Mouse (Mus musculus) urinary bladder, postnatal 36 days (tissue): ENCODE results near the gene Abhd16b.

ENCODE experiments used
- DNase-seq, 2 experiments: peaks; one replicate each; pipeline ENCODE4 v3.0.0; 2022; ENCODE audit warnings: low spot score in 2 of 2, mixed read lengths in 1 of 2

Abhd16b gene

DNA sequence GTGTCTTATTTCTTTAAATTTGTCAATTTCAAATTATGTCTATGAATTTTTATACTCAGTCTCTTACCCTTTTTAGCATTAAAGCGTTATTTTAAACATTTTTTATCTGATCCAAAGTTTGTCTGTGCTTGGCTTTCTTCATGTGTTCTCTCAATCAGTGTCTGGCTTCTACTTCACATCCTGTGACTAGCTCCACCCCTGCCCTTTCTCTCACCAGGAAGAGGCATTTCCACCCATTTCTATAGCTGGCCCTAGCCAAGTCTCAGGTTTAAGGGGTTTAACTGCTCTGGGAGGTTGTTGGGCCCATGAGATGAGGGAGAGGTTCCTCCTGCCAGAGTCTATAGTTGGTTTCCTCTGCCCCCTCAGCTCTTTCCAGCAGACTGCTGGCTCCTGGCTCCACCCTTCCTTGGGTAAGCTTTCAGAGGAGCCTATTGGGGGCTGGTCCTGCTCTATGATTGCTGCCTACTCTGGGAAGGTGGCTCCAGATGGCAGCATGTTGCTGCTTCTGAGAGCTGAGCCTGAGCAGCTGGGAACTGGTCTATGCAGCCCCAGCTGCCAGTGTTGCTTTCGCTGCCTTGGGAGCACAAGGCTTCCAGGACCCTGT is 44.5 kb downstream of the Abhd16b start:
- peak in 1 of 2 experiments; percentile 9 for DNase-seq

GRCm38 (mm10) chr2:181541761-181542380 is 48.9 kb downstream of the Abhd16b start:
- DNase-seq = no peak
